8 mouse cellular contexts compared by ENCODE assay signal in genomic region chr11:97050944-97051586, GRCm38 (mm10). TPM values are rescaled to one million over a fixed set of nuclear protein-coding genes. Genes with fewer than 3 reads are reported as not detected.
DNase-seq lines count a peak whose midpoint lies in the region; ATAC-seq and TF ChIP-seq lines count a peak whose summit lies in the region.

No protein-coding gene starts in this region.

- H3K4me2 ChIP-seq in limb, embryonic 13.5 days (replicated peaks), result peak overlapping the region; percentile 97

- intact Hi-C loops in heart, adult 2 months (cut with DNase I), result no loop called here

- H3K4me1 ChIP-seq in heart, adult 2 months (ENCODE audit: control insufficient read depth, insufficient read depth, low read length), result peaks cover 10% of the 10 kb centered on the region
- peaks cover 6% of the 10 kb centered on the region for H3K4me1 ChIP-seq in embryonic fibroblast, embryonic 13.5 days (ENCODE audit: control insufficient read depth, insufficient read depth, low read length)
- H3K4me1 ChIP-seq in limb, embryonic 13.5 days, result peaks cover 21% of the 10 kb centered on the region

- TF ChIP-seq POLR2A in heart, adult 2 months (IDR thresholded peaks at IDR 0.05; ENCODE audit: insufficient read depth, low read depth, low read length), result no peak
- no peak for TF ChIP-seq POLR2A in embryonic fibroblast, embryonic 13.5 days (IDR thresholded peaks at IDR 0.05; ENCODE audit: low read depth, low read length)

- no peak for TF ChIP-seq EP300 in heart, adult 2 months (IDR thresholded peaks at IDR 0.05; ENCODE audit: insufficient read depth, low read depth, low read length)

- 9% methylated on average over 13 of the region's 13 CpGs for WGBS in heart, adult 2 months
- 28% methylated on average over 13 of the region's 13 CpGs for WGBS in limb, embryonic 13.5 days

- peaks cover under 1% of the 10 kb centered on the region for H3K79me3 ChIP-seq in C2C12 (ENCODE audit: low read depth)

- H3K4me3 ChIP-seq in heart, adult 2 months, result peak overlapping the region; percentile 70
- peak overlapping the region; percentile 32 for H3K4me3 ChIP-seq in C2C12 (ENCODE audit: insufficient read depth, poor library complexity, severe bottlenecking)
- peak overlapping the region; percentile 74 for H3K4me3 ChIP-seq in embryonic fibroblast, embryonic 13.5 days (ENCODE audit: insufficient read depth, low read length)
- peak overlapping the region; percentile 82 for H3K4me3 ChIP-seq in limb, embryonic 13.5 days

- no peaks in the 10 kb centered on the region for H3K27me3 ChIP-seq in heart, adult 2 months (ENCODE audit: control insufficient read depth, insufficient read depth, low read length)
- no peaks in the 10 kb centered on the region for H3K27me3 ChIP-seq in C2C12 (ENCODE audit: control insufficient read depth, insufficient read depth, insufficient read length)
- H3K27me3 ChIP-seq in limb, embryonic 13.5 days, result no peaks in the 10 kb centered on the region

- ATAC-seq in limb, embryonic 13.5 days (ENCODE audit: low FRiP score, low read depth), result no peak

- H3K9ac ChIP-seq in heart, adult 2 months (ENCODE audit: low read depth, low read length), result peak overlapping the region; percentile 73
- peak overlapping the region; percentile 90 for H3K9ac ChIP-seq in limb, embryonic 13.5 days

- no peaks in the 10 kb centered on the region for H3K79me2 ChIP-seq in heart, adult 2 months (replicated peaks; ENCODE audit: control insufficient read depth, insufficient read depth, low read length)
- H3K79me2 ChIP-seq in C2C12 (ENCODE audit: control insufficient read depth, insufficient read depth), result no peaks in the 10 kb centered on the region

- H3K36me3 ChIP-seq in heart, adult 2 months (ENCODE audit: control insufficient read depth, insufficient read depth, low read length), result no peaks in the 10 kb centered on the region
- H3K36me3 ChIP-seq in C2C12 (ENCODE audit: control insufficient read depth, insufficient read depth), result peaks cover 18% of the 10 kb centered on the region
- peaks cover 58% of the 10 kb centered on the region for H3K36me3 ChIP-seq in limb, embryonic 13.5 days

- peak overlapping the region; percentile 83 for H3ac ChIP-seq in C2C12 (ENCODE audit: control insufficient read depth, insufficient read length, low read depth)

- DNase-seq in heart, adult 2 months, result no peak
- DNase-seq in heart, postnatal 4 days, result no peak
- peak; percentile 25 for DNase-seq in retina, embryonic 14.5 days (ENCODE audit: low spot score)
- DNase-seq in right cerebral cortex, postnatal 36 days (ENCODE audit: low spot score in 2 of 2), result no peak
- no peak for DNase-seq in layer of hippocampus, postnatal 10 days (ENCODE audit: low spot score in 2 of 2)

- no peak for TF ChIP-seq CTCF in heart, adult 2 months (IDR thresholded peaks at IDR 0.05)
- TF ChIP-seq CTCF in C2C12 (IDR thresholded peaks at IDR 0.05; ENCODE audit: control insufficient read depth, insufficient read depth, insufficient read length), result no peak
- no peak for TF ChIP-seq CTCF in embryonic fibroblast, embryonic 13.5 days (IDR thresholded peaks at IDR 0.05; ENCODE audit: borderline replicate concordance, insufficient read depth, low read length)

- H3K27ac ChIP-seq in heart, adult 2 months, result peak overlapping the region; percentile 68
- H3K27ac ChIP-seq in embryonic fibroblast, embryonic 13.5 days (ENCODE audit: insufficient read depth, low read length), result no peak overlapping the region
- H3K27ac ChIP-seq in limb, embryonic 13.5 days, result no peak overlapping the region; the same call in 1 of the 2 replicates

- no peaks in the 10 kb centered on the region for H3K9me3 ChIP-seq in limb, embryonic 13.5 days

TF ChIP-seq in C2C12, 6 proteins besides CTCF, POLR2A, EP300 and RAD21:
- TF ChIP-seq MAX (IDR thresholded peaks at IDR 0.05) (no peak), CEBPB (IDR thresholded peaks at IDR 0.05; ENCODE audit: low read depth) (no peak), MYOG (IDR thresholded peaks at IDR 0.05; ENCODE audit: control insufficient read depth, extremely low read depth, insufficient read length) (no peak), FOSL1 (IDR thresholded peaks at IDR 0.05; ENCODE audit: insufficient read depth, low read length, poor library complexity, severe bottlenecking) (no peak), USF1 (IDR thresholded peaks at IDR 0.05; ENCODE audit: low read depth) (no peak), MYOD1 (IDR thresholded peaks at IDR 0.05; ENCODE audit: control insufficient read depth, insufficient read length, low read depth) (no peak)

RNA-seq across cellular contexts. Expression of gene Osbpl7, which starts 0.6 kb away (rescaled TPM):
- total RNA-seq in heart, adult 2 months (2021), result 1 to 10 TPM; 4.1 to 4.4 TPM
- polyA plus RNA-seq in heart, adult 2 months (2012; rRNA removed), result 5.0 and 7.0 TPM in 2 replicates
- total RNA-seq in heart, postnatal 4 days (2021), result 1 to 10 TPM; 5.6 to 7.5 TPM
- polyA plus RNA-seq in C2C12 (2012; fragmentation: generic; extraction: Trizol), result 1.8 TPM
- 7.3 and 9.7 TPM in 2 replicates for polyA plus RNA-seq in embryonic fibroblast, embryonic 13.5 days (2011; ENCODE audit: insufficient read length, low read depth, missing spikeins)
- 8.9 and 10.1 TPM in 2 replicates for polyA plus RNA-seq in limb, embryonic 13.5 days (2015; fragmentation: Nextera tagmentation; extraction: Ambion mirVana)
- total RNA-seq in layer of hippocampus, postnatal 10 days (2021), result 10 to 100 TPM; 12.9 to 13.5 TPM

RNA-seq across cellular contexts. Expression of gene Mrpl10, which starts 9.7 kb away (rescaled TPM):
- total RNA-seq in heart, adult 2 months (2021), result 10 to 100 TPM; 76.4 to 87.2 TPM
- polyA plus RNA-seq in heart, adult 2 months (2012; rRNA removed), result 91.4 and 98.6 TPM in 2 replicates
- total RNA-seq in heart, postnatal 4 days (2021), result 10 to 100 TPM; 80.2 to 81.0 TPM
- polyA plus RNA-seq in C2C12 (2012; fragmentation: generic; extraction: Trizol), result 77.5 TPM
- 62.8 and 64.8 TPM in 2 replicates for polyA plus RNA-seq in embryonic fibroblast, embryonic 13.5 days (2011; ENCODE audit: insufficient read length, low read depth, missing spikeins)
- polyA plus RNA-seq in limb, embryonic 13.5 days (2015; fragmentation: Nextera tagmentation; extraction: Ambion mirVana), result 81.9 and 83.2 TPM in 2 replicates
- total RNA-seq in layer of hippocampus, postnatal 10 days (2021), result 10 to 100 TPM; 74.4 to 76.7 TPM

RNA-seq across cellular contexts. Expression of gene Lrrc46, which starts 9.9 kb away (rescaled TPM):
- under 1 TPM in 1 of 2 experiments, not detected in 1; 0.18 TPM for total RNA-seq in heart, adult 2 months (2021)
- polyA plus RNA-seq in heart, adult 2 months (2012; rRNA removed), result 0.50 and 1.0 TPM in 2 replicates
- total RNA-seq in heart, postnatal 4 days (2021), result under 1 TPM in 1 of 2 experiments, not detected in 1; 0.38 TPM
- 1.0 TPM for polyA plus RNA-seq in C2C12 (2012; fragmentation: generic; extraction: Trizol)
- polyA plus RNA-seq in embryonic fibroblast, embryonic 13.5 days (2011; ENCODE audit: insufficient read length, low read depth, missing spikeins), result 0.65 and 0.87 TPM in 2 replicates
- polyA plus RNA-seq in limb, embryonic 13.5 days (2015; fragmentation: Nextera tagmentation; extraction: Ambion mirVana), result 0.92 and 0.98 TPM in 2 replicates
- total RNA-seq in layer of hippocampus, postnatal 10 days (2021), result 1 to 10 TPM in 1 of 2 experiments, under 1 TPM in 1; 0.83 to 1.6 TPM

RNA-seq across cellular contexts. Expression of gene Scrn2, which starts 21.3 kb away (rescaled TPM):
- 10 to 100 TPM; 12.6 TPM for total RNA-seq in heart, adult 2 months (2021)
- 13.0 and 16.3 TPM in 2 replicates for polyA plus RNA-seq in heart, adult 2 months (2012; rRNA removed)
- total RNA-seq in heart, postnatal 4 days (2021), result 10 to 100 TPM; 12.1 to 15.3 TPM
- 21.1 TPM for polyA plus RNA-seq in C2C12 (2012; fragmentation: generic; extraction: Trizol)
- 6.9 and 9.7 TPM in 2 replicates for polyA plus RNA-seq in embryonic fibroblast, embryonic 13.5 days (2011; ENCODE audit: insufficient read length, low read depth, missing spikeins)
- polyA plus RNA-seq in limb, embryonic 13.5 days (2015; fragmentation: Nextera tagmentation; extraction: Ambion mirVana), result 27.2 and 27.7 TPM in 2 replicates
- total RNA-seq in layer of hippocampus, postnatal 10 days (2021), result 1 to 10 TPM; 5.2 to 6.3 TPM

RNA-seq across cellular contexts. Expression of gene Sp6, which starts 37.9 kb away (rescaled TPM):
- under 1 TPM; 0.11 to 0.21 TPM for total RNA-seq in heart, adult 2 months (2021)
- polyA plus RNA-seq in heart, adult 2 months (2012; rRNA removed), result 0.21 and 0.23 TPM in 2 replicates
- total RNA-seq in heart, postnatal 4 days (2021), result not detected
- polyA plus RNA-seq in C2C12 (2012; fragmentation: generic; extraction: Trizol), result 5.5 TPM
- polyA plus RNA-seq in embryonic fibroblast, embryonic 13.5 days (2011; ENCODE audit: insufficient read length, low read depth, missing spikeins), result 0.33 and 0.35 TPM in 2 replicates
- polyA plus RNA-seq in limb, embryonic 13.5 days (2015; fragmentation: Nextera tagmentation; extraction: Ambion mirVana), result 3.6 and 4.3 TPM in 2 replicates
- 1 to 10 TPM; 1.4 TPM for total RNA-seq in layer of hippocampus, postnatal 10 days (2021)

Comparison
In these comparisons a context has a peak if more than half of its experiments do, and no peak if none do; other contexts are left out.
1. H3K4me3 ChIP-seq: peak in every context shown above with its lines; median percentile 82 in limb, embryonic 13.5 days; 74 in embryonic fibroblast, embryonic 13.5 days; 70 in heart, adult 2 months; 32 in C2C12.